Mouse (Mus musculus) right cerebral cortex, postnatal 25 days (tissue): ENCODE data around the gene Slc24a2.

Source experiments
- DNase-seq: peaks from one replicate; pipeline ENCODE4 v3.0.0; 2022

The Slc24a2 gene

DNA sequence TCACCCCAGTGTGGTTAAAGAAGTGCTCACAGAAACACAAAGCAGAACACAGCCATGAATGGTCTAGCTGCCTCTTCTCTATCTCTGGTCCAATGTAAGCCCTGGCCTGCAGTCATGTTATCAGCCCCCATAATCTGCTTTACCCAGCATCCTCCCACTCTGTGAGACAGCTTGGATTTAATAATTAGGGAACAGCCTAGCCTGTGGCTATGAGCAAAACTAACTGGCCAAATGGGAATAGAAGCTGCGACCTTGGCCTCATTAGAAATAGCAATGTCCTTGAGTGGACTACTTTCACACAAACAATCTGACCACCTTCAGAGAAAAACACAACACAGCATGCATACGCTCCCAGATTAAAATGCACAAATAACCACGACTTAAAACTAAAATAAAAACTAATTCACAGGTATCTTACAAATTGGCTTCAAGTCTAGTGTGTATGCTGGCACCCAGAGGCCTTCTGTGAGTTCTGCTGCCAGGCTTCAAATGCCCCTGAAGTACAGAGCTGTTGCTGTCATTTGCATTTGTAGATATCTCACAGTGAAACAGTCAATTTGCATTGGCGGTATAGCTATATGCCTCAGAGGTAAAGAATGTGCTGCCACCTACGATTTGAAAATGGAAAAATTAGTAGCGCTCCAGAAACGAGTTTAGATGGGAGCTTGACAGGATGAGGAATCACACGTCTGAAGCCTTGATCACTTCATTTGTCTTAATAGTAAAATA is 120.8 kb downstream of the Slc24a2 start:
- DNase-seq: no peak

DNA sequence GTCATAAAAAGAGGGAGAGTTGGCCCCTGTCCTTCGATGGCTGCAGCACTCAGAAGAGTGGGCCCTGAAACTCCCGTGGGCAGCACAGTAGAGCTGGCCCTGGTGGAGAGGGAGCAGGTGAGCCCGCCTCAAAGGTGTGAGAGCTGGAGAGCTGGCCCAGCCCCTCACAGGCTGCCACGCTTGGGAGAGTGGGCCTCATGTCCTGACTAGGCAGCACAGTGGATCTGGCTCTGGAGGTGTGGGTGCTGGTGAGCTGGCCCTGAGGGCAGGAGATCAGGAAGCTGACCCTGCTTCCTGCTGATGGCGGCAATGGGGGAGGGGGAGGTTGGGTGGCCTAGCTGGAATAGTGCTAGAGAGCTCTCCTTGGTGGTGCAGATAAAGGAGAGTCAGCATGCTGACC is 129.3 kb downstream of the Slc24a2 start:
- DNase-seq: no peak

DNA sequence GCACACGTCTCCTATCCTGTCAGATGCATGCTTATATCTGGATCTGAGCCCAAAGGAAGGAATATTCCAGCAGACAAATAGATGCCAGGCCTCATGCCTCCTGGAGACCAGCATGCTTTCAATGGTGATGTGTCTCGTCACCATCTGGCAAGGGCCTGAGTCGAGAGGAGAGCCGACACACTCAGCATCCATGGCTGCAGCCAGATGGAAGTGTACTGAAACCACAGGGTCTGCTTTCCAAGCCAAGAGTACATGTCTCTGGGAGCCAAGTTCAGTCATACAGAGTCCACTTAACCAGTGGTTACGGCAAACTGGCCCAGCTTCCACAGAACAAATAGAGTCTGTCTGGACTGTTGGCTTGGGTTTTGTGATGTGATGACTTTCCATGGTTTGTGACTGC is 134.1 kb downstream of the Slc24a2 start:
- peak; percentile 44 for DNase-seq

DNA sequence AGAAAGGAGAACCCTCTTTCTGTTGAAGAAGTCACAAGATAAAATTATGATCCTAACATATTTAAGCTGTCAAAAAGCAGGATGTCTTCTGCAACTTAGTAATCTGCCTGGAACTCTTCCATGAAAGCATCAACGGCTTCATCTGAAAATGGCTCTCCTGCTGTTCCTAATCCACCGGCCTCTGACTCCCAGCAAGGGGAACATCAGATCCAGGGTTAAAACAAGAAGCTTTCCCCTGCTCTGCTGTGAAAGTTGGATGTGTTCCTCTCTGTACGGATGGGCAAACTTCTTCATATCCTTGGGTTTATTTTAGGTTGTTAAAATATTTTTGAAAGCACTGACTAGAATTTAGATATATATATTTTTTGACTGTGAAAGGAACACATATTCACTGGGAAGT is 136.7 kb downstream of the Slc24a2 start:
- DNase-seq: no peak

DNA sequence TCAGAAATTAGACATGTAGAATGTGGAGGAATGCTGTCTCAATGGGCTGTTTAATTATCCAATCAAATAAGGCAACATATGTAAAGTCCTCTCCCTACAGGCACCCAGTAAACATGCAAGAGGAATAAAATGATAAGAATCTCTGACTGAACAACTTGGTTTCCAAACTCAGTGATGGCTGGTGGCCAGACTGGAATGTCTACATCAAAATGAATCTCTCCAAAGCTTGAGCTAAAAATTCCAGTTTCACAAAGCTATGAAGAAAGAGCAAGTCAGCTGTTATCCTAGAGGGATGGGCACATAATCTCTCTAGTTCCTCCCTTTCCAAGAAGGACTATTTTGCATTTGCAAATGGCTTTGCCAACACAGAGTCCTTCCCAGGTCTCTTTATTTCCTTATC is 139.4 kb downstream of the Slc24a2 start:
- no peak for DNase-seq

DNA sequence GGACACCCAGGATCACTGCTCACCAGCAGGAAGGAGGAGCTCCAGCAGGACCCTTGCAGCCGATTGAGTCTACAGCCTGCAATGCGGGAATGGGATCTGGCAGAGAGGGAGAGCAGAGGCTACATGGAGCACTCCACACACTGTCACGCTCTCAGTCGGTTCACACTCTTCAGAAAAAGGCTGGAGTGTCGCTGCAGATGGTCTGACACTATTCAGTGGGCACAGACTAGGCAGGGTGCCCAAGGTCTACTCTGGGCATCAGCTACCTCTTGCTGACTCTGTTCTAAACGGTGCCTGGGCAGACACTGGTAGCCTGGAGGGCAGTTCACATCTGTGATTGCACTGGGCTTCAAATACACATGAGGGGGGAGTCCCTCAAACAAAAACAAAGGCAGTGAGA is 141.6 kb downstream of the Slc24a2 start:
- no peak for DNase-seq

DNA sequence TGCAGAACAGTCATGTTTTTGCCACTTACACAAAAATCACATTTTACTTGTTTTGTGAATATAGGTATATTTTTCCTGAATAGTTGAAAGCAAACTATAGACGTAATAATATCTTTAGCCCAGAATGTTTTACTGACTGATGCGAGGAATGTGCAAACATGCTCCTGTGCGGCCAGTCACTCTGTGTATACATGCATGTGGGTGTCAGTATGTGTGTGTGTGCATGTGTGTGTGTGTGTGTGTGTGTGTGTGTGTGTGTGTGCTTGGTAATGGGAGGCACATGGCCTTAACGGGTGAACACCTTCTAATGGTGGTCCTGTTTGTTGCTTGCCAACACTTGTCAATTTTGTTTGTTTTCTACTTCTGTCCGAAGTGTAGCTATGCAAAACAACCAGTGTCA is 142.7 kb downstream of the Slc24a2 start:
- no peak for DNase-seq

DNA sequence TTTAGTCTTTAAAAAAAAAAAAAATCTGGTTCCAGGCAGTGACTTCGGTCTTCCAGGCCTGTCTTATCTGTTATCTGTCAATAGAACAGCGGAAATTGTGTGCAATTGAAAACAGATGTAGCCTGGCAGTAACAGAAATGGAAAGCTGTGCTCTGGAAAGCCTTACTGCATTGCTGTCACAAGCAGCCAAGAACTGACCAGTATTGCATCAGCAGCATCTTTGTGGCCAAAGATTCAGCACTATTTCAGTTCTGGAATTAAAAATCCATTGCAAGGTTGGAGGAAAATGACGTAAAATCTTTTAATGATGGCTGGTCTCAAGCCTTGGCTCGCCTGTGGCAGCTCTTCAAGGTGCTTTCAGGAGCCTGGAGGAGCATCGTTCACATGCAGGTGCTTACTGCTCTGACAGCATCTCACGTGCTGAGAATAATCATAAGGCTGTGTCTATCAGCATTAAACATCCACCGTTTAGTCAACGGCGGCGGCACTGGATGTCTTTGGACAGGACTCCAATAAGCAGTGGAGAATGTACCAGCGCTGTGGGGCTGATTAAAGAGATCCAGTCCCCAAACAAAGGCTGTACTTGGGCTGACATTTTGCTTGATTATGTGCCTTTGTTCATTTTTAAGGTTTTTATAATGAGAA is 143.2 kb downstream of the Slc24a2 start:
- DNase-seq: no peak

DNA sequence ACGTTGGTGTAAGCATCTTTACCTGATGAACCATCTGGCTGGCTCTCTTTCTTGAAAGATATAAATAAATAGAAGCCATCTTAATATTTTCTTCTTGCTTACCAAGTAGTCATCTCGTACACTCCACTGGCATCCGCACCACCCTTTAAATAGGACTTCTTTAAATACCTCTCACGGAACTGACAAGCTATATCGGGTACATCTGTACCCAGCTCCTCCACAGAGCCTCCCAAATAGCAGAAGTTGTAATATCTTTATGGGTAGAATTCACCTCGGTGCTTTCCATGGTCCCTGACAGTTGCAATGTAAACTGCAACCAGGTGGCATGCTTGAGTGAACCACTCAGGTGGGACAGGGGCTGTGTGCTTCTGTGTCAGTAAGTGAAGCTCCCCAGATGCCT is 149.0 kb downstream of the Slc24a2 start:
- no peak for DNase-seq

DNA sequence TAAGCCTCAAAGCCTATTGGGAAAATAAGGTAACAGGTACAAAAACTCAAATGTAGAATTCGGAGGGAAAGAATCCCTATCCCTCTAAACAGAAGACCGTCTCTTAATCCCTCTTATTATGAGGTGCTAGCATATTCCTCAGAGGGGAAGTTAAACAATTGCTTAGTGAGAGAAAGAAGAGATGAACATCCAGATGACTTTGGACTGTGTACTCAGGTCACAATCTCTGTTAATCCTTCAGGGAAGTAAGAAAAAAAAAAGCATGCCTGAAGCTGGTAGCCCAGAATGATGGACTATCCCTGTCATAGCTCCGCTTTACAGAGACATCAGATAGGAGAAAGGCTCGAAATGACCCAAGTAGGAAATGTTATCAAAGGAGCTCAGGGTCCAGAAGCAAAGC is 151.0 kb downstream of the Slc24a2 start:
- DNase-seq: no peak

DNA sequence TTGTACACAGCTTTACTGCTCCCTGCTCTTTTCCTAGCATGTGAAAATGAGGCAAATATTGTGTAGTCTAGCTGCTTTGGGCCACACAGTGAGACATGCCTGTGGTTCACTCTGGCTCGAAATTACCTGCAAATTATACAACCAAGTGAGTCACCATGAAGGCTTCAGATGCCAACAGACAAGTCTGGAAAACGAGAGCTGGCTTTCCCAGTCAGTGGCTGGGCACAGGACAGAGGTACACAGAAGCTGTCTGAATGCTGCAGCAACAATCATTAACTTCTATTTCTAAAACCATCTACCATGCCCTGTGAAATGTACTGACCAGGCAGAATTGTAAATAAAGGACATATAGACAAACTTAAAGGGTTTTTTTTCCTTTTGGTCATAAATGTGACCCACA is 151.6 kb downstream of the Slc24a2 start:
- DNase-seq: no peak

DNA sequence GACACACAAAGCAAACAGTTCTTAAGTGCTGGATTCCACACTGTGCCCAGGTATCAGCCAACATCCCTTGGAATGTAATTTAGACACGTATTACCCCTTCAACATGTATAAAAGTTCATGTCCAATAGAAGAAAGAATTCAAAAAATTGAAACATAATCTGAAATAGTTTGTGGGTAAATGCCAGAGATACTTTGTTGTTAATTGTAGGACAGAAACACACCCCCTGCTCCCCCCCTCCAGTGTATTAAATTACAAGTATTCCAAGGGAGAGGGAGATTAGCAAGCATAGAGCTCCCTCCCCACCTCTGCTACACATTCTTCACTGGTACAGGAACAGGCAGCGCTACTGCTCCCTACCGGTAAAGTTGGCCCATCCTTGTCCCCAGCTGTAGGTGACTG is 154.5 kb downstream of the Slc24a2 start:
- no peak for DNase-seq

DNA sequence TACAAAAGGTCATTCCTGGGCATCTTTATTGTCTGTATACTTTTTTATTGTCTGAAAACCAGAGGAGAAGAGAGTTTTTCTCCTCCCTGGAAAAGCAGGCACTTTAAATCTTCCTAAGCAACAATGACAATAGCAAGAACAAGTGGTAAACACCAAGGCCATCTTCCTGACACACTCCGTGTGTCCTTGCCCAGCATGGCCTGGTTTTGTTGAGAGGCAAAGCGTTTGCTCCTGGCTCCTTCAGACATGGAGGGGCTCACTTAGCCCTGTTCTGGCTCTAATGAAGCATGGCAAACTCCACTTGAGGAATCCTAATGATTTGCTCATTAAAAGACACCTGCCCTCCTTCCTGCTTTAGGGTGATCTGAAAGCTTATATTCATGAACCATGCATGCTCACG is 162.2 kb downstream of the Slc24a2 start:
- no peak for DNase-seq

DNA sequence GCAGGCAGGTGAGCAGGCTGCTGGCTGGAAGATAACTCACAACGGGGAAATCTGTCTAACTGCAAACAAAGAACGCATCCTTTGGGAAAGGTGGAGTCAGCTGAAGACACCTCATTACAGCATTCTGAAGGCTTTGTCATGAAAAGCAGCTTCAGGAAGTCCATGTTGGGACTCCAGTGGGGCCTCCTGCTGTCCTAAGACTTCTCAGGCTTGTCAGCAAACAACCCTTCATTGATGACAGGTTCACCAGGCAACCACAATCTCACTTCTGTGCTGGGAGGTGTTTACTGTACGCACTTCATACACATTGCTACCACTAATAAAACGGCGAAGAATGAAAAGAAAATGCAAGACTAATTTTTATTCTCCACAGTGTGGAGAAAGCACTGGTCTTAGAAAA is 165.1 kb downstream of the Slc24a2 start:
- no peak for DNase-seq

DNA sequence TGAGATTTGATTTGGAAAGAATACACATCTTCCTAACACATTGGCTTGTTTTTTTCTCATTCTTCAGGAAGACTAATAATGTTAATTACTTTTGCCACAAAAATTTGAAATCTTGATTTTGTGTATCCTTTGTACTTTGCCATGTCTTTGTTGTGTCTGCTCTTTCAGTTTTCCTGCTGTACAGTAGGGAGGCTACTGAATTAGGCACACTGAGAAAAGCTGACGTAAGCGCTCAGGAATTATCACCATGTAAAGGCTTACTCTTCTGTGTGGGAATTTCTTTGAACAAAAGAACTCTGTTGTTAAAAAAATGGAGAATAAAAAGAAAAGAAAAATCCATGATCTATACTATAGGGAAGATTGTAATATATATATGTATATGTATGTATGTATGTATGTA is 165.7 kb downstream of the Slc24a2 start:
- DNase-seq: no peak

DNA sequence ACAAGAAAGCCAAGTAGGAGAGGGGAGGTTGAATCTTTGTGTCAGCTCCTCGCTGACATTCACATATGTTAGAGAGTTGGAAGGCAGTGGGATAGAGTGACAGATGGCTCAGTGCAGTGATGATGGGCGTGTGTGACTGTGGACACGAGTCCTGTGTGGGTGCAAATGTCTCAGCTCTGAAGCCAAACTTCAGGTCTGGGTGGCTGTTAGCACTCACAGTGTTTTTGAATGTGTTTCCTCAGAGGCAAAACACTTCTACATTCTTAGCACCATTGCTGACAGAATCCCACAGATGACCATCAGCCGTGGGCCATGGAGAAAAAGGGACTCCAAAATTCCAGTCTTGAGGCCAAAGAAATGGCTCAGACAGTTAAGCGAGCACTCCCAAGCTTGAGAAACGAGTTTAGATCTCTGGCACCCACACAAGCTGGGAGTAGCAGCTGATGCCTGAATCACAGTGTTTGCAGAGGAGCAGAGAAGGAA is 167.5 kb downstream of the Slc24a2 start:
- DNase-seq: peak; percentile 53

DNA sequence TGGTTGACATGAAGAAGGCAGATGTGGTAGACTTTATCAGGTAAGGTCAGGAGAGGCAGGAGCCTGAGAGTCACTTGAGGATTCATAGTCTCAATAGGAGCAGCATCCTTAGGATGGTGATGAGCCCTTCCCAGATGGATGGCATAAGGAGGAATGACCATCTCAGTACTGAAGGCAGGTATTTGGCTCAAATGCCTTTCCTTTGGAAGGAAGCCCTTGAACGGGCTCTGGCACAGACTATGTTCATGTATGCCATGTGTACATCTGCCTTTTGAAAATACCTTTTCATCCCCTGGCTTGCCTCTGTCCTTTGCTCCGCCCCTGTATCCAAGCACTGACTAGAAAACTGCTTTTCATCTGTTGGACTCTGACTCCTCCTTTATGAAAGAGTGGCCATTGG is 168.6 kb downstream of the Slc24a2 start:
- DNase-seq: no peak

DNA sequence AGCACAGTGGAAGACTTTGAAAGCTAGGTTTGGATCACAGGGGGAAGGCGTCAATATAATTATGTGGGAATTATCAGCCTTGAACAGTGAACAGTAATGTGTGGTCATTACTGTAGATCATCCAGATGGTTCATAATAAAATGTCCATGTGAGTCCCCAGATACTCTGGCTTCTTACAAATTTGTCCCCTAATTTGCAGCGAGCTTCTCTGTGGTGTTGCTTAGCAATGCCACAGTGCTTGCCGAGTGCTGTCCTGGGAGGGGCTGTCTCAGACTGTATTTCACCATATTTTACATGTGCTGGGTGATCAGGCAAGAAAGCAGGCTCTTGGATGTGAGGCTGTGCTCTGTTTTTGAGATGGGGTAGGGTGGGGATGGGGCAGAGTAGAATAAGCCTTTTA is 172.7 kb downstream of the Slc24a2 start:
- no peak for DNase-seq

DNA sequence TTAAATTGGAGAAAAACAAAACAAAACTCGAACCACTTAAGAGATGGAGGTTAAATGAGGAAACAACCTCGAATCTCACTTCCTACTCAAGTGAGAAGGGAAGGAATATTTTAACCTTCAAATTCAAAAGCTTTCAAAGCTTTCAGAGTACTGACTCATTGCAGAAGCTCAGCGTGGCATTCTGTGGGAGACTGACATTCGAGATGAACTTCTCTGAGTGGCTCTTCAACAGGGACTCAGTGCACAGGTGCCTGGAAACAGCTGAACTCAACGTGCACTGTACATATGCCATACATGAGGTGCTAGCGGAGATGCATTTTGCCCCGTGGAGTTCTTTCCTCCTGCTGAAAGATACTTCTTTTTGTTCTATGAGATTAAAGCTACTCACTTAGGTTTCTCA is 174.5 kb downstream of the Slc24a2 start:
- DNase-seq: no peak

DNA sequence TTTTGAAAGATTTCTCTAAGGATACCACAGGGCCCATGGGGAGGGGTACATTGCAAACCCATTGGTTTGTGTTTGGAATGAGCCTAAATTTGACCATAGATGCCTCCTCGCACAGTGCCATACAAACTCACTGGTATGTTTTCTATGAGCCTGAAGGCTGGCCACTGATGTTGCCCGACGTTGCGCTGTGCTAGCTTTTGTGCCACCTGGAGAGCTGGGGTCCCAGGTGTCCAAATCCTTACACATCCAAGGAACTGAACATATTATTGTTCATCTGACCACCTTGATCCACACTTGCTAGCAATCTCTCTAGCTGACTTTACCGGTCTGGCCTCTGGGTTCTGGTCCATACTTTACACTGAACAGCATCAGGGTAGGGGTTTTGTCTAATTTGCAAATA is 177.4 kb downstream of the Slc24a2 start:
- DNase-seq: no peak

DNA sequence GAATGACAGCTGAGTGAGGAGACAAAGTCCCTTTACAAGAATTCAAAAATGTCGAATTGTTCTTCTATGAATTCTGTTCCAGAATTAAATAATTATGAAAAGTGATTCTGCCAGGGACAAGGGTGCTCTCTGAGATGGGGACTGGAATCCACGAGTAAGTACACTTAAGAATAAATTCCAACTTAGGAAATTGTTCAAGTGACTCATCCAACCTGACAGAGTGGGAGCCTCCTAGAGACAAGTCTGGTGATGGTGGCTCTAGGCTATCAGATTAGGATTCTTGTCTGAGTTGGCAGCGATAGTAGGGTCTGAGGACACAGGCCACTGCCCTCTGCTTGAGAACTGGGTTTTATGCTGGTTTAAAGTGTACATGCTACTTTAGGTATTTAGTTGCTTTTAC is 181.2 kb downstream of the Slc24a2 start:
- DNase-seq: no peak

DNA sequence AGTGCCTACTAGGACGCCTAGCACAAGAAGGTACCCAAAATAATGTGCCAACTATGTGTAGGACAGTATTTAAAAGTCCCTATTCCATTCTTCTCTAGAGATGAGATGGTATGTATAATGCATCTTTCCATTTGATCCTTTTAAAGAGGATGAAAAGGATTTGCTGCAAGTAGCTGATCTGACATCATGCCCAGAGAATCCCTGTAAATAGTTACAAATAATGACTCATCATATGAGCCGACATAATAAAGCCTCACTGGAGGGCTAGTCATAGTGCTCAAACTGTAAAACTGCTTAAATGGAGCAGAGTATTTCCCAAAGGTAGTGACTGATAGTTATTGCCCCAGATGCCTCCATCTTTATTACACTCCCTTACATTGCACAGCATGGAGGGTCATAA is 183.1 kb downstream of the Slc24a2 start:
- DNase-seq: no peak

DNA sequence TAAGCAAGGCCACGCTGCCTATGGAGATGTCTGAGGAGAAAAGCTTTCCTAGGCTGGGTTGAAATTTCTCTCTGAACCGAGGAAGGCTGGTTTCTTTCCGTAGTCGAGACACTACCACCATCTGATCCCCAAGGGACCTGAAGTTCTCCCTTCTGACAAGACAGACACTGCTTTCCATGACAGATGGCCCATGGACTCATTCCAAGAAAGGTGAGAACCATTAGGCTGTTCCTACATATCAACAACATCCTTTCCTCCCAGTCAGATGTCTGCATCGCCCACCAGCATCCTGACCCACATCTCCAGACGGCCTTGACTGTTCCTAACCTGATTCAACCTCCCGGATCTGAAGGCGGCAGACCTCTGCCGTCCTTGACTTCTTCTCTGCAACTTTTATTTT is 187.0 kb downstream of the Slc24a2 start:
- DNase-seq: no peak

DNA sequence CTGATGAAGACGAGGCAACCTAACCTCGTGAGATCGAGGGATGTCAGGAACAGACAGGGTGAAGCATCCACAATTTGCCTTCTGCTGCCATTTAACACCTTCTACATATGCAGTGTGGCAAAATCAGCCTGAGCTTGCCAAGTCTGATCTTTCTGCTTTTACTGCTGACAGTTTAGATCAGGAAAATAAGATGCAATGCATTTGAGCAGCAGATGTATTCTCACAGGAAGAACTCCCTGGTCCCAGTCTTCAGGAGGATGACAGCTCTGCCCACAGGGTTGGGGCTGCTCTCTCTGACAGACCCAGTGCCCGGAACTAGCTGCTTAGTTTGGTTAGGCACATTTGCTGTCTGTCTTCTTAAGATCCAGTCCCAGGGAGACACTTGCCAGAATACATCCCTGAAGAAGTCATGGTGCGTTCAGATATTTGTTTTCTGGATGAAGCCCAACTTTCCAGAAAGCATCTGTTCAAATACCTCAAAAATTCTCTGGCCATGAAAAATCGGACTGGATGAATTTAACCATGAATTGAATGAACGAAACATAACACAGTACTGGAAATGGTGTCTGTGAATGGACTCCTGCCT is 188.8 kb downstream of the Slc24a2 start:
- peak; percentile 57 for DNase-seq

DNA sequence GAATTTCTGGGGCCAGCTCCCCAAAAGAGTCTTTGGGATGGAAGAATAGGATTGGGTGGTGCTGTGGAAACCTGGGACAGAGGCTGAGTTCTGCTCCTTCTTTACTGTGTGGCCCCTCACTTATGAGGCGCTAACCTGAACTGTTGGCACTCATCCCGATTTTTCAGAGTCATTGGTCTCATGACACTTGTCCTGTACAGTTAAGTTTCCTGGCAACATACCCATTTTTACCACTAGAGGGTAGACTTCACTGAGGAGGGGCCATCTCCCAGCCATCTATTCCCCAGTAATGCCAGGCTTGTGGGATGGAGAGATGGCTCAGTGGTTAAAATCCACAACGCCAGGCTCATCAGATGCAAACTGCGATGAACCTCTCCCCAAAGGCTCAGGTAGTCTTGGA is 192.7 kb downstream of the Slc24a2 start:
- DNase-seq: no peak
